Mouse (Mus musculus) forebrain, embryonic 10.5 days (tissue): ENCODE results near the gene Ccdc188. TPM values are rescaled to one million over a fixed set of nuclear protein-coding genes. Genes with fewer than 3 reads are reported as not detected.
A peak's percentile ranks its signal among the peaks of the same experiment; 100 is the strongest.

Experiments used
- DNase-seq: peaks from one replicate; pipeline ENCODE4 v3.0.0-alpha.2; 2017; ENCODE audit warnings: low spot score; ENCODE audit errors: extremely low spot score
- H3K27ac ChIP-seq: fragments of 300-500 bp; sonication (generic); 2 replicates; pipeline ENCODE4 v1.5.1; 2016; ENCODE audit warnings: mild to moderate bottlenecking
- H3K27me3 ChIP-seq: fragments of 300-500 bp; sonication (generic); 2 replicates; pipeline ENCODE4 v1.6.1; 2016; ENCODE audit warnings: mild to moderate bottlenecking; ENCODE audit not compliant: poor library complexity, severe bottlenecking
- H3K36me3 ChIP-seq: fragments of 300-500 bp; sonication (generic); replicated peaks from 2 replicates; pipeline ENCODE4 v1.6.1; 2016; ENCODE audit warnings: mild to moderate bottlenecking, moderate library complexity
- H3K4me1 ChIP-seq: fragments of 300-500 bp; sonication (generic); 2 replicates; pipeline ENCODE4 v1.6.1; 2016
- H3K4me3 ChIP-seq: fragments of 300-500 bp; sonication (generic); 2 replicates; pipeline ENCODE4 v1.5.1; 2016; ENCODE audit warnings: mild to moderate bottlenecking, moderate library complexity
- H3K9me3 ChIP-seq: fragments of 300-500 bp; sonication (generic); 2 replicates; pipeline ENCODE4 v1.6.1; 2016; ENCODE audit warnings: mild to moderate bottlenecking, moderate library complexity
- WGBS: fragments of 180-500 bp; shearing (Covaris S2); methylation state at CpG from one replicate; pipeline ENCODE4 v1.1.7; 2016; 5-methylcytosine and 5-hydroxymethylcytosine counted together
- polyA plus RNA-seq: library from polyadenylated mRNA; unstranded; fragments of >200 nt; fragmentation: Nextera tagmentation; extraction: Ambion mirVana; gene quantifications from 2 replicates; pipeline ENCODE4 v1.2.1, GENCODE M21; 2016

Ccdc188 gene
- polyA plus RNA-seq, 1 experiment from 2014 or later: not detected

GRCm38 (mm10) chr16:18210701-18211416 lies 6.8 kb upstream of the Ccdc188 start:
- Histone ChIP-seq H3K27me3 (0 out of 2 replicates have a peak, but pooled peaks cover 13% of the 10 kb centered on the region), H3K9me3 (no peaks in the 10 kb centered on the region), H3K4me3 (no peak overlapping the region), H3K36me3 (no peaks in the 10 kb centered on the region), H3K27ac (no peak overlapping the region), H3K4me1 (peaks cover 28% of the 10 kb centered on the region)
- peak; percentile 54 for DNase-seq
- WGBS: 32% methylated on average over 8 of the region's 8 CpGs

DNA sequence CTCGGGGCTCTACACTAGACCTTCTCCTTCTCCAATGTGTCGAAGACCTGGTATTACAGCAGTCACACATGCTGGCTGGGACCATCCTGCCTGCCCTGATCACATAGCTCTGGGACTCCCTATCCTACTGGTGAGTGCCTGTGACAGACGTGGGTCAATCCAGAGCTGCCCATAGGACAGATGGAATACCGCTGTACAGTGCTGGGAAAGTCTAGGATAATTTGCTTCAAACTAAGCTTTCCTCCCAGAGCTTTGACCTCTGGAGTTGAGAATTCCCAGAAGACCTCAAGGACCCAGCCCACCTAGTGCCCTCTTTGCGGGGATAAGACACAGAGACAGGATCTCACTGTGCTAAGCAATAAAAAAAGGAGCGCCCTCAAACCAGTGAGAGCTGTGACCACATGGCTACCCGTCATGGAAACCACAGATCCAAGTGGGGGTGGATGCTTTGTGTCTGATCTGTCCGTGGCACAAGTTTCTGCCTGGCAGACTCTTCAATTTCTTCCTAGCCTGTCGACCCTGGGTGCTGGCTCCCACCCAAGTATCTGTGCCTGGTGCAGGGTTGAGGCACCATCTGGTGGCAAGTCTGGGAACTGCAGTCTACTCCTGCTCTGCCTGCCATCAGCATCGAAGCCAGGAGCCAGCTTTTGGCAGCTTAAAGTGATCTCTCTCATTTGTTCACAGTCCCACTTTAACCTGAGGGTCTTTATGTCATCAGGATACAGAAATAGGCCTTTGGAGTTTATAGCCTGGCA lies 6.1 kb upstream of the Ccdc188 start:
- 0 out of 2 replicates have a peak, but pooled peaks cover 13% of the 10 kb centered on the region for H3K27me3 ChIP-seq
- peaks cover 32% of the 10 kb centered on the region for H3K4me1 ChIP-seq
- DNase-seq: peak; percentile 86
- no peak overlapping the region for H3K4me3 ChIP-seq
- no peak overlapping the region for H3K27ac ChIP-seq
- H3K9me3 ChIP-seq: no peaks in the 10 kb centered on the region
- no peaks in the 10 kb centered on the region for H3K36me3 ChIP-seq
- WGBS: 50% methylated on average over 10 of the region's 10 CpGs

- 41% methylated on average over 6 of the region's 6 CpGs for WGBS
- no peaks in the 10 kb centered on the region for H3K36me3 ChIP-seq
- peak overlapping the region; percentile 63 for H3K27ac ChIP-seq
- H3K4me1 ChIP-seq: peaks cover 36% of the 10 kb centered on the region
- no peaks in the 10 kb centered on the region for H3K9me3 ChIP-seq
- peak; percentile 86 for DNase-seq
- H3K4me3 ChIP-seq: peak overlapping the region; percentile 6; the same call in 1 of the 2 replicates
- H3K27me3 ChIP-seq: 0 out of 2 replicates have a peak, but pooled peaks cover 13% of the 10 kb centered on the region
Observed at GRCm38 (mm10) chr16:18213689-18214088, 4.0 kb upstream of the Ccdc188 start.

GRCm38 (mm10) chr16:18214858-18215257 lies 2.8 kb upstream of the Ccdc188 start:
- 0 out of 2 replicates have a peak, but pooled peaks cover 9% of the 10 kb centered on the region for H3K27me3 ChIP-seq
- H3K36me3 ChIP-seq: no peaks in the 10 kb centered on the region
- H3K4me3 ChIP-seq: no peak overlapping the region; the same call in 1 of the 2 replicates
- H3K27ac ChIP-seq: peak overlapping the region; percentile 63
- no peaks in the 10 kb centered on the region for H3K9me3 ChIP-seq
- 84% methylated on average over 7 of the region's 7 CpGs for WGBS
- H3K4me1 ChIP-seq: peaks cover 40% of the 10 kb centered on the region
- DNase-seq: no peak

DNA sequence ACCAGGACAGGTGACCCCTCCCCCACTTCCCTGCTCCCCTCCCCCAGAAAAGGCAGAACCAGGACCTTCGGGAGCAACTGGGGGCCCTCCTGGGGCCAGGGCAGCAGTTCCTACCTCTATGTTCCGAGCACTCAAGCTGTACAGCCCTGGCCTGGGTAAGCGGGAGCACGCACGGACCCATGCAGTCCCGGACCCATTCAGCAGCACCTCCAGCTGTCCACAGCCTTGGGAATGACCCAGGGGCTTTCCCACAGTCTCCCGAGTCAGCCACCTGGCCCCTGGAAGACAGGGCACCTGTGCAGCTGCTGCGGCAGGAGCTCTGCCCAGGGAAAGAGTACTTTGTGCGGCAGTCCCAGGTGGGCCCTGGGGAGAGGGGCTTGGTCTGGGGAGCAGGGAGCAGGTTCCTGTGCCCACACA lies 909 bp downstream of the Ccdc188 start:
- H3K4me1 ChIP-seq: peaks cover 37% of the 10 kb centered on the region
- H3K27ac ChIP-seq: 0 out of 2 replicates have a peak overlapping the region, but pooled peaks have one; percentile 44
- DNase-seq: no peak
- H3K27me3 ChIP-seq: no peaks in the 10 kb centered on the region
- peaks cover 25% of the 10 kb centered on the region for H3K36me3 ChIP-seq
- no peaks in the 10 kb centered on the region for H3K9me3 ChIP-seq
- WGBS: 79% methylated on average over 9 of the region's 9 CpGs
- H3K4me3 ChIP-seq: no peak overlapping the region

DNA sequence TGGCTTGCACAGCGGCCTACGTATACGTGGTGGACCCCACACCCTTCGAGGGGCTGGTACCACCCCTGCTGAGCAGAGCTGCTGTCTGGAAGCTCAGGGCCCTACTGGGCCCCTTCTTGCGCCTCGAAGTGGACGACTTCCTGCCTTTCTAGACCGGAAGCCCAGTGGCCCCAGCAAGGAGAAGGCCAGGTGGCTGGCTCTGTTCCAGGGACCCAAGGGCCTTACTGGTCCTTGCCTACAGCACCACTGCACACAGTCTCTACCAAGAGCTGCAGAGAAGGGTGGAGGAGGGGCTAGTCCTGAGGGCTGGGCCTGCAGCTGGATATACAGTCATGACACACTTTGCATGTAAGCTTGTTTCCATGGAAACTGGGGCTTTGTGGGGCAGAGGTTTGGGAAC lies 2.3 kb downstream of the Ccdc188 start:
- peaks cover 24% of the 10 kb centered on the region for H3K4me1 ChIP-seq
- H3K4me3 ChIP-seq: no peak overlapping the region
- WGBS: 78% methylated on average over 8 of the region's 8 CpGs
- H3K9me3 ChIP-seq: no peaks in the 10 kb centered on the region
- peaks cover 39% of the 10 kb centered on the region for H3K36me3 ChIP-seq
- no peaks in the 10 kb centered on the region for H3K27me3 ChIP-seq
- no peak for DNase-seq
- peak overlapping the region; percentile 71 for H3K27ac ChIP-seq

GRCm38 (mm10) chr16:18220856-18221542 lies 3.3 kb downstream of the Ccdc188 start:
- Histone ChIP-seq H3K27ac (no peak overlapping the region), H3K9me3 (no peaks in the 10 kb centered on the region), H3K36me3 (peaks cover 49% of the 10 kb centered on the region), H3K4me3 (no peak overlapping the region; the same call in 1 of the 2 replicates), H3K4me1 (peaks cover 23% of the 10 kb centered on the region), H3K27me3 (no peaks in the 10 kb centered on the region)
- WGBS: 85% methylated on average over 6 of the region's 6 CpGs
- DNase-seq: no peak

DNA sequence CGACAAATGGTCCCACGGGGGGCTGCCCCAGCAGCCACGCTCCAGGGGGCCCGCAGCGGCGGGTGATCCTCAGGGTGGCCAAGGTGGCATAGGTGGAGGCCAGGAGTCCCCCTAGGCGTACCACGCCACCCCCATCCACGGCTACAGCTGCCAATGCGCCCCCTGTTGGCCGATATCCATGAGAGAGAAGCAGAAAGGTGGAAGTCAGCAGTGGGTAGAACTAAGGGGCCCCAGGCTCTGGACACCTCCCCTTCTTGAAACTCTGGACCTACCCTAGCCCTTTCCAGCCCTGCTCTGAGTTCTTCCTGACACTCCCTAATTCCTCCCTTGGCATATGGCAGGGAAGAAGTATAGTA lies 3.8 kb downstream of the Ccdc188 start:
- H3K27me3 ChIP-seq: no peaks in the 10 kb centered on the region
- 74% methylated on average over 11 of the region's 11 CpGs for WGBS
- H3K36me3 ChIP-seq: peaks cover 54% of the 10 kb centered on the region
- no peak for DNase-seq
- H3K27ac ChIP-seq: no peak overlapping the region
- H3K4me3 ChIP-seq: no peak overlapping the region; the same call in 1 of the 2 replicates
- peaks cover 19% of the 10 kb centered on the region for H3K4me1 ChIP-seq
- no peaks in the 10 kb centered on the region for H3K9me3 ChIP-seq

GRCm38 (mm10) chr16:18222188-18222587 lies 4.5 kb downstream of the Ccdc188 start:
- Histone ChIP-seq H3K4me3 (no peak overlapping the region), H3K36me3 (peaks cover 61% of the 10 kb centered on the region), H3K27me3 (no peaks in the 10 kb centered on the region), H3K4me1 (peaks cover 19% of the 10 kb centered on the region), H3K9me3 (no peaks in the 10 kb centered on the region), H3K27ac (no peak overlapping the region)
- no peak for DNase-seq
- WGBS: 88% methylated on average over 11 of the region's 11 CpGs

GRCm38 (mm10) chr16:18227187-18227586 lies 9.5 kb downstream of the Ccdc188 start:
- DNase-seq: no peak
- WGBS: 94% methylated on average over 13 of the region's 13 CpGs
- Histone ChIP-seq H3K4me1 (peaks cover 9% of the 10 kb centered on the region; the same call in 1 of the 2 replicates), H3K4me3 (no peak overlapping the region), H3K27me3 (no peaks in the 10 kb centered on the region), H3K27ac (no peak overlapping the region), H3K36me3 (peaks cover 81% of the 10 kb centered on the region), H3K9me3 (no peaks in the 10 kb centered on the region)

DNA sequence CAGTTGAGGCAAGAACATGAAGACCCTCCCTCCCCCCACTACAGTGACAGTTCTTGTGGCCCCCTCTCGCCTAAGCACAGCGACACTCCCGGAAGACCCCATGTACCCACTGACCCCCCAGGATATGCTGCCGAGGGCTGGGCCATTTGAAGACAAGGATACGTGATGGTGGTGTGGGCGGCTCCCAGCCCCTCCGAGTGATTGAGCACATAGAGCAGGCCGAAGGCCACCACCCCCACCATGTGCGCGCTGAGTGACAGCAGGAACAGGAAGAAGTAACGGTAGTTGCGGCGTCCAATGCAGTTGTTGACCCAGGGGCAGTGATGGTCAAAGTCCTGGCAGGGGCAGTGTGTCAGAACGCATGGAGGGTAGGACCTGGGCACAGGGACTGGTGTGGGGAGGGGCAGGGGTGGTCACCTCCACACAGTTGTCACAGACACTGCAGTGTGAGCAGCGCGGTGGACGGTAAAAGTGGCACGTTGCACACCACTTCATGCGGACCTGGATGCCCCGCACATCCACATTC lies 10.3 kb downstream of the Ccdc188 start:
- H3K27me3 ChIP-seq: no peaks in the 10 kb centered on the region
- no peak for DNase-seq
- no peaks in the 10 kb centered on the region for H3K9me3 ChIP-seq
- peaks cover 73% of the 10 kb centered on the region for H3K36me3 ChIP-seq
- H3K4me1 ChIP-seq: peaks cover 9% of the 10 kb centered on the region; the same call in 1 of the 2 replicates
- WGBS: 92% methylated on average over 20 of the region's 20 CpGs
- H3K4me3 ChIP-seq: no peak overlapping the region
- no peak overlapping the region for H3K27ac ChIP-seq

- H3K4me1 ChIP-seq: peaks cover 17% of the 10 kb centered on the region
- no peaks in the 10 kb centered on the region for H3K9me3 ChIP-seq
- H3K27ac ChIP-seq: no peak overlapping the region
- 94% methylated on average over 4 of the region's 4 CpGs for WGBS
- DNase-seq: no peak
- no peak overlapping the region for H3K4me3 ChIP-seq
- H3K27me3 ChIP-seq: no peaks in the 10 kb centered on the region
- peaks cover 67% of the 10 kb centered on the region for H3K36me3 ChIP-seq
Observed at GRCm38 (mm10) chr16:18228856-18229255, 11.2 kb downstream of the Ccdc188 start.
